Mouse (Mus musculus) heart, postnatal 36 days (tissue): ENCODE data around the gene G0s2. TPM values are rescaled to one million over a fixed set of nuclear protein-coding genes. Genes with fewer than 3 reads are reported as not detected.

Source experiments
- DNase-seq, 2 experiments: peaks; one replicate each; pipeline ENCODE4 v3.0.0; 2021 to 2022
- intact Hi-C: fragments of 180-260 bp; cut with DNase I; formaldehyde crosslinking; loops from one replicate; pipeline ENCODE4 v1.15.1; 2025
- total RNA-seq, 2 experiments: library from RNA; stranded (reverse); gene quantifications; 2 replicates each; pipeline ENCODE4 v1.2.3; 2021

G0s2 gene
- 10 to 100 TPM; 53.6 to 57.8 TPM for total RNA-seq

DNA sequence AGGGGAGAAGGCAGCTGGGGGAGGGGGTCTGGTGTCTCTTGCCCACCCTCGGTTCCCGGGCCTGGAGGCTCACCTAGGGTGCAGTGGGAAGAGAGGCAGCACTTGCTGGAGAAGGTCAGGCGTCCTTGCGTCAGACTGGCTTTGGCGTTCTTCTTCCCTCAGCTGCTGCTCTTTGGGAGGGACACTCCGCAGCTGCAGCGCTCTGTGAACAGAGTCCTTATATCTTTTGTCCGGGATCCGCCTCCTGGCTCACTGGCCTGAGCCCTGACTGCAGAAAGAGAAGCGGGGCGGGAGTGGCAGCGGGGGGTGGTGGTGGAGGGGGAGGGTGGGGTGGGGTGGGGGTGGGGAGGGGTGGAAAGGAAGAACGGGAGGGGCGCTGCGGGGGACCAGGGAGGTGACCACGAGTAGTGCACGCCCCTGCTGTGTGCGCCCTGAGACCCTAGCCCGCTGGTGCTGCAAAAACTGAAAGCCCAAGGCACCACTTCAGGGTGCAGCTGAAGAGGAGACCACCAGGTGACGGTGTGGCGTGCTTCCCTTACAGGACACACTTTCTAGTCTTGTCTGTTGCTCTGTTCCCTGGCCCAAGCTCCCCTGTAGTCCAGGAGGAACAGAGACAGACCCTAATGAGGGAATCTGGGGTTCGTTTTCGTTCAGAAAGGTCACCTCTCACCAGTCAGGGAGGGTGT, at the start of gene G0s2:
TSS of gene G0s2 (minus strand) at position 302 of the 686 bp plus-strand sequence.
- DNase-seq = peak; percentile 83 to 87
- intact Hi-C loops = loop anchor here (1.0 kb wide), 1 partner anchor 43 kb away; no protein-coding TSS in a partner anchor

DNA sequence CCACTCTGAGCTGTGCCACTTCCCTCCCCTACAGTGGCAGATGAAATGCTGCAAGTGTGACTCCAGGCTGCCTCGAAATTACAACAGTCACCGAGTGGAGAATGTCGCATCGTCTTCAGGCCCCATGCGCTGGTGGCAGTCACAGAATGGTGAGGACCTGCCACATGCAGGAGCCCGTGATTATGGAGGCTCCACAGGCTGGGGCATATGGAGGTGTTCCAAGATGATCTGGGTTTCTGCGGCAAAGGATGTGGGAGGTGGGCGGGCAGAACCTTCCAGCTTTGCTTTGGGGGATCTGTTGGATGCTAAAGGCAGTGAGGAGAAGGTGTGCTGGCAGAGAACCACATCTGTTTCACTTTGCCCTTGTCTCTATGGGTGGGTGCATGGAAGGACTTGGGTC, 47.4 kb upstream of the G0s2 start:
- intact Hi-C loops = loop anchor here (5.0 kb wide), 1 partner anchor 188 kb away; the partner anchor contains the start of gene Diexf
- no peak for DNase-seq

DNA sequence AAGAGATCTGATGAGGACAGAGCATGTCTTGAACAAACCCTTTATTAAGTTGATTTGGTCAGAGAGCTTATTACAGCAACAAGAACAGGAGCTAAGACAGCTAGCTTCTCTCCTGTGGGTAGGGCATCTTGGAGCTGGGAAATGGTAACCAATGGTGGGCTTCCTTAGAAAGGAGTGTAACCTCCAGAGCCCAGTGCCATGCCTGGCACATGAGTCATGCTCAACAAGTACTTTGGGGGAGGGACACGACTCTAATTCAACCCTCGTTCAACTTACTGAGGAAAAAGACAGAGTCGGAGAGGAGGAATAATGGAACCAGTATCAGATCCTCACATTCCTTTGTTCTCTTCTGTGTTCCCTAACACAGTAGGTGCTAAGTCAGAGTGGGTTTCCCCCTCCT, 46.7 kb upstream of the G0s2 start:
- no peak for DNase-seq
- intact Hi-C loops = loop anchor here (5.0 kb wide), 1 partner anchor 187 kb away; the partner anchor contains the start of gene Diexf

DNA sequence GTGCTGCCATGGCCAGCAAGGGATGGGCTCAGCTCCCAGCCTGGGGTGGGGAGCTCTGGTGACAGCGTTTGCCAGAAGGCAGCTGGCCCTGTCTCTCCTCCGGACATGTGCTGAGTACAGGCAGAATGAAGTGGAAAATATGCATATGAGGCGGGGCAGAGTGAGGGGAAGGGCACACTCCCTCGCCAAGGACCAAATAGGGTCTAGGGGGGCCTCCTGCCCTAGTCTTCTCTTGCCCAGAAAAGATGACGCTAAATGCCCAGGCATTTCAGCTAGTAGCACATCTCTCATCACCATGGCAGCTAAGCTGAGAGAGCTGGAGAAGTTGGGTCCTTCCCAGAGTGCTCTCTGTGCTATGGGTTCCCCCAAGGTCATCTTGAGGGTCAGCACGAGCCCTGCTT, 44.1 kb upstream of the G0s2 start:
- peak; percentile 73 to 80 for DNase-seq
- intact Hi-C loops = loop anchor here (2.0 kb wide), 1 partner anchor 16 kb away; no protein-coding TSS in a partner anchor

DNA sequence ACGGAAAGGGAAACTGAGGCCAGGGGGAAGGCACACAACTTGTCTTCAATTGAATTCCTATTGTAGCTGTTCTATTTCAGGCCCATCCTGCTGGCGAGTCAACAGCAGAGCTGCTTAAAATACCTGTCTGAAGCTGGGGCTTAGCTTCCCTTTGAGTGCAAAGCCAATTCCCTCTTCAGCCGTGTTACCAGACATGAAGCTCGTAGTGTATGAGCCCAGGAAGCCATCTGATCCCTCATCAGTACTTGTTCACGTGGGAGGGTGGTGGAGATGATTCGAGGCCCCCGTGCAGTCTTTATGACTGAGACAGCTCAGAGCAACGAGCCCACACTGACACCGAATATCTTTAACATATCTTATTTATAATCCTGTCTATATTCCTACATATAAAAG, 43.3 kb upstream of the G0s2 start:
- DNase-seq = no peak
- intact Hi-C loops = loop anchor here (1.0 to 2.0 kb wide), 2 partner anchors 16 to 43 kb away; partner anchors contain the start of gene G0s2

DNA sequence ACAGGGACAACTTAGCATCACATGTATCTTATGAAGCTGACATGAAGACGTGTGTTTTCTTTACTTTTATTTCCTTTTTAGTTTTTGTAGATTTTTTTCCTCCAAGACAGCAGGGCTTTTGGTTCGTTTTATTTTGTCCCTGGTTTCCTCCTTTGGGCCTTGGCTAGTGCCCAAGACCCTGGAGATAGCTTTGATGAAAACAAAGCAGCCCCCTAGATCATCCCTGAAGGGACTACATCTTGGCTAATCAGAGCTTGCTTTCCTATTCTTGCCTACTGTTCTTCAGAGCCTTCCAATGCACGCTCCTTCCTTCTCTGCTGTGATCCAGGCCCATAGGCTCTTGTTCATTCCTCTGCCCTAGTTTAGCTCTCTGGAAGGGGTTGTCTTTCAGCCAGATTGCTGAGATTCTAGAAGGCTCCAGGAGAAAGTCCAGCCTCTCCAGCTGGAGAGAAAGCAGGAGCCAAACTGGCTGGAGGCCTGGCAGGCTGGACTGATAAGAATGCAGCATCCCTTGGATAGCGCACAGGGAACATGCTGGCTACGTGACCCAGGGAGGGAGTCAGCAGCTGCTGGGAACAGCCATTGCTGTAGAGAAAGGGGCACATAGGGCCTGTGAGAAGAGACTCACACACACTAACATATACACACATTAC, 42.8 kb upstream of the G0s2 start:
- intact Hi-C loops = loop anchor here (1.0 to 2.0 kb wide), 2 partner anchors 17 to 43 kb away; partner anchors contain the start of gene G0s2
- peak; percentile 83 to 87 for DNase-seq

DNA sequence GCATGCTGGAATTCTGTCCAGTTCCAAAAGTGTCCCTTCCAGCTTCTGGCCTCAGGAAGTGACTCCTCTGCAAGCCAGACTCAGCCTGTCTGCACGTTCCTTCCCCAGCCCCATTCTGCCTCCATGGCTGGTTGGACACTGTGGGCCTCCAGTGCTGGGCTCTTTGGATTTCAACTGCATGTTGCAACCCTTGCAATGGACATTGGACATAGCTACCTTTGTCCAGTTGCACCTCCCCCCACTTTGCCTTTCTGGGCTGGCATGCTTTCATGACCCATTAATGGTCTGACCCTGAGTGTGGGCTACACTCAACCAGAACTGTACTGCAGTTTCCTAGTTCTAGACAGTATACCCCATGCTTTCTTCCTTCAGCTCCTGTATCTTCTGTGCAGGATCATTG, 38.6 kb upstream of the G0s2 start:
- DNase-seq = no peak
- intact Hi-C loops = no loop called here

DNA sequence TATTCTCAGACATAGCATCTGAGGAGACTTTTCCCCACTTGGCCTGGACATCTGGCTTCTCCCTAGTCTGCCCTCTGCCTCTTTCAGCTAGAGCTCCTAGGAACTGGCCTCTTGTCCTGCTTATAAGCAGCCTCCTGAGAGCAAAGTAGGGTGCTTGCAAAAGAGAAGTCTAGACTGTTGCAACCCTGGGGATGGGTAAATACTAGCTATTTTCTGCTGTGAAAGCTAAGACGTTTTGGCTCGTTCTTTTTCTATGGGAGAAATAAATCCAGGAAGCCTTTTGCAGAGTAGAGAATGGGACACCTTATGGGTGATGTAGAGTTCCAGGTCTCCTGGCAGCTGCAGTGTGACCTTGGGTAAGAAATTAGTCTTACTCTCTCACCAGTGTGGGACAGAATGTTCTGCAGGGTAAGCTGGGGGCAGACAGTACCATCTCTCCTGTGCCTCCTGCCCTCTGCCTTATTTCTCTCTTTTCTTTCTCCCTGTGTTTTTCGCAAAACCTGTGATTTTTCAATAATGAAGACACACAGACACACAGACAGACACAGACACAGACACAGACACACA, 37.6 kb upstream of the G0s2 start:
- DNase-seq = no peak
- intact Hi-C loops = no loop called here

DNA sequence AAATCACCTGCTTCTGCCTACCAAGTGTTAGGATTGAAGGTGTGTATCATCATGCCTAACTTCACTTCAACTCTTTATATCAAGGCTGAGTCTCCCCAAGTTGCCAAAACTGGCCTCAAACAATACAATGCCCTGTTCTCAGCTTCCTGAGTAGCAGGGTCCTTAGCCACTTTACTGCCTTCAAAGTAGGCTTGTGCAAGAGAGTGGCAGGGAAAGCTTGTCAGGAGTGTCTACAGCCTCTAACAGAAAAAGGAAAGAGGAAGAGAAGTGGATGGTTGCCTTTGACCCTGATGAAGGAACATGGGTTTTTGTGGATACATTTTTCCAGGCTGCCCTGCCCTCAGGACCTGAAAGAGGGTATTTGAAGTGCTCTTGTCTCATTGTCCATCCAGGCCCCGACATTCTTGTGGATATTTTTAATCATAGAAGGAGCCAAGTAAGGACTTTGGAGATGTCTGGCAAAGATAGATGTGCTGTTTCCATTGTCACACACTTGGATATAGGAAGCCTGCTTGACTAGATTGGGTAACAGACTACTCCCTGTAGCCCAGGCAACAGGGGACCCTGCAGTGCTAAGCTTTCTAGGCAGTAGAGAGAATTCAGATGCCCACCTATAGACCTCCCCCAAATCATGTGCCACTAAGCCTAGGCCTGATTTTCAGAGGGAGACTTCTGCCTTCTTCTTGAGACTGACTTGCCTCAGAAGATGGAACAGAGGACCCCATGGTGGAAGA, 36.9 kb upstream of the G0s2 start:
- DNase-seq = no peak
- intact Hi-C loops = no loop called here

DNA sequence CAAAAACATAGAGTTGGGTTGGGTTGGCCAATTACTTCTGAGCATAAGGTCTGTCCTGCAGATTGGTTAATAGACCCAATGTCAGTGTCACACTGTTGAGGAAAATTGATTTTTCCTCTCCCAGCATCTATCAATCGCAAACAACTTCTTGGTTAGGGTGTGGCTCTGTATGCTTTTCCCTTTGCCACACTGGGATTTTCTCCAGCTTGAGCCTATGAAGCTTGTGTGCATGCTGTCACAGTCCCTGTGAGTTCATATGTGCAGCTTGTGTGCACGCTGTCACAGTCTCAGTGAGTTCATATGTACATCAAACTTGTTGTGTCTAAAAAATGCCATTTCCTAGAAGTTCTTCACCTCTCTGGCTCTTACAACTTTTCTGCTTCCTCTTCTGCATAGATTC, 33.8 kb upstream of the G0s2 start:
- DNase-seq = no peak
- intact Hi-C loops = no loop called here

DNA sequence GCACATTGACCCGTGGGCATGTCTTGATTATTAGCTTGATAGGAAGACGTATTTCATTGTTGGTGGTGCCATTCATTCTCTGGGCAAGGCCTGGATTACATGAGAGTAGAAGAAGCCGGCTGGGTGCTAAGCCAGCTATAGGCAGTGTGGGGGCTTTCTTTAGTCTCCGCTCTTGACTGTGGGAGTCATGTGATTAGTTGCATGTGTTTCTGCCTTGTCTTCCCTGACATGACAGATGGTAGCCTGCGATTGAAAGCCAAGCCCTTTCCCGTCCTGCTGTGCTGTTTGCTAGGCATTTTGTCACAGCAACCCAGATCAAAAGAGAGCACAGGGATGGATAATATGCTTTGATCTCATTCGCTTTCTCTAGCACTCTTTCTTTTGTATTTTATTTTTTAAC, 32.4 kb upstream of the G0s2 start:
- intact Hi-C loops = no loop called here
- DNase-seq = no peak

DNA sequence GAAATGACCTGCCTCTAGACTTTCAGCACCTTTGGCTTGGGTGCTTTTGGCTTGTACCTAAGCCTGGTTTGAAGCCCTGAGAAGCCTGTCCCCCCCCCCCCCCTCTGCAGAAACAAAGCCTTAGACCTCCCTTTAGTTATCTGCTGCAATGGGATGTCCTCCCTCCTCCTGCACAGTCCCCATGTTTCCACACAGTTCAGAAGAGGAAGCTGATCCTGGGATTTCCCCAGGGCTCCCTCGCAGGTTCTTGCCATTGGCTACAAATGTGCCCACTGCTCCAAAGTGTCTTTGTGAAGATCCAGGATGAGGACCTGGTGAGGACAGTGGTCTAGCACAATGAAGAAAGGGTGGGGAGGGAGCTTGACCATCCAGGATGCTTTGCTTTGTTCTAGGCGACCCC, 30.1 kb upstream of the G0s2 start:
- intact Hi-C loops = no loop called here
- no peak for DNase-seq

DNA sequence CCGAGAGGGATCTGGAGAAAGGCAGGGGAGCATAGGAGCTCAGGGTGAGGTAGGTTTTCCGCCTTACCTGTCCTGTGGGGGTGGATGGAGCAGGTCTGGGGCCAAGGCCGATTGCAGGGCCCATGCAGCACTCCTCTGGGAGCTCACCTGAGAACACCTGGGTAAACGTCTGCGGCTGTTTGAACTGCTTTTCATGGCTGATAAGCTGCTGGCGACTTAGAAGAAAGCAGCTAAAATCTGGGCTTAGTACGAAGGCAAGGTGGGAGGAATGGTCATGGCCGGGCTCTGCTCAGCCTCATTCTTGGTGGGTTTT, 29.0 kb upstream of the G0s2 start:
- no peak for DNase-seq
- intact Hi-C loops = no loop called here

DNA sequence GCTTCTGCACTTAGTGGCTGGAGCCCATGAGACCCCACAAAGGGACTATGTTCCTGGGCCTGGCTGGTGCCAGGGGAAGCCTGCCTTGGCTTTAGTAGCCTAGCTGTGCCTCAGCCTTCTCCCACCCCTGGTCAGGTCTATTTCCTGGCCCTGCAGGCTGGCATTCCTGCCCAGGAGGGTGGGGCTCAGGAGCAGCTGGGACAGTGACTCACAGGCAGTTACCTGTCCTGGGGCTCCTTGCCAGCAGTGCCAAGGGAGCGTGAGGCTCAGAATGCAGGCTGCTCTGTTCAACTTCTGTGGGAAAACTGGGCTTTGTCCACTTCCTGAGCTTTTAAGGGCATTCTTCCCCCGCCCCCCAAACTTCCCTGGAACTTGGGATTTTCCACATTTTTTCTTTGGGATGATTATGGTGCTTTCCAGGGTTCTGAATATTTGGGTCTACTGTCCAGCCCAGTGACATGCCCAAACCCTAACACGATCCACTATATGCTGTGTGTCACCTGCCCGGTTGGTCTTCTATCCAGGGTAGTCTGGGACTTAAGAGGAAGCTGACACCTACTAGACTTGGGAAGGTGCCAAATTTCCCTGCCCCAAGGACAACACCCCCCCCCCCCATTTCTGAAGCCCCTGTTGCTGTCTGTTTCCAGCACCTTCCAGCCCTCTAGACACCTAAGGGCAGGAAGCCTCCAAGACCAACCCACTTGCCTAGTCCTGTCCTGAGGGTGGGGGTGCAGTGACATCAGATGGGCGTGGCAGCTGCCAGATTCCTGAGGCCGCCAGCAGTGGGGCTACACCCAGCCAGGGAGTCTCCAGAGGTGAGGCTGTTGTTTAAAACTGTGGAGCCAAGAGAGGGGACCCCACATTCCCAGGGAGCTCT, 28.4 kb upstream of the G0s2 start:
- no peak for DNase-seq

DNA sequence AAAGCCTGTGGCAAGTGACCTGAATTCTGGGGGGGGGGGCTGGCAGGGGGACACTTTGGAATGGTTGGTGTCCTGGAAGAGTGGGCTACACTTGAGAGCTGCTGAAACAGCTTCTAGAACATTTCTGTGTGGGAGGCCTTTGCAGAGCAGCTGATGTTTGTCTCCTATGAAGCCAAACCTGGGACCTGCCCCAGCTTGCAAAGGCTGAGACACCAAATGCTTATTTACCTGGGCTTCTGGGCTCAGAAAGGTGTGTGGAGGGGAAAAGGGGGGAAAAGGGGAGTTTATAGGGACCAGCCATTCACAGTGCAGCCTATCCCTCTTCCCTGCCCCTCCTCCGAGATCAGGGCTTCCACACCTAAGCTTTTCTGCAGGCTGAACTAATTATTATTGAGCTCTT, 27.0 kb upstream of the G0s2 start:
- no peak for DNase-seq
- intact Hi-C loops = no loop called here

More for the DNA sequence above, 28.4 kb upstream of the G0s2 start:
- intact Hi-C loops = no loop called here

DNA sequence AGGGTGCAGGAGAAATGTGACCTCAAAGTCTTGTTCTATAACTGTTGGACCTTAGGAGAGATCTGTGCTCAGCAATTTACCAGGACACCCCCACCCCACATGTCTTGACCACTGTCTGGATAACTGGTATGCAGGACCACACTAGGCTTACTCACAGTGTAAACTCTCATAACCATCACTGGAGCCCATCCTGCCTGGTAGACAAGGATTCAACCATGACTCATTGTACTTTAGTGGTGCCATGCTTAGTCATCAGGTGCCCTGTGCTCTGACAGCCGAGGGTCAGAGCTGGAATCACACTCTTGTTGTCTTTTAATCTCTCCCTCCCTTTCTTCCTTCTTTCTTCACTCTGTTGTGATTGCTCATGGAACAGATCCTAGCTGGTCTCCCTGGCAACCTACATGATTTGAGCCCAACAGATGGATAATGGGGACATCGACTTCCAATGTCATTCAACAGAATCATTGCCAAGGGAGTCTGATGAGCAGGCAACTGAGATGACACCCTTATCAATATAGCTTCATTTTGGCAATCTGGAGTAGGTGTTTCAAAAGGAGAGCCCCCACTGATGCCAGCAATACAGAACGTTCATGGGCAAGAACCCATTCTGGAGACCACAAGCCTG, 25.2 kb upstream of the G0s2 start:
- DNase-seq = no peak

DNA sequence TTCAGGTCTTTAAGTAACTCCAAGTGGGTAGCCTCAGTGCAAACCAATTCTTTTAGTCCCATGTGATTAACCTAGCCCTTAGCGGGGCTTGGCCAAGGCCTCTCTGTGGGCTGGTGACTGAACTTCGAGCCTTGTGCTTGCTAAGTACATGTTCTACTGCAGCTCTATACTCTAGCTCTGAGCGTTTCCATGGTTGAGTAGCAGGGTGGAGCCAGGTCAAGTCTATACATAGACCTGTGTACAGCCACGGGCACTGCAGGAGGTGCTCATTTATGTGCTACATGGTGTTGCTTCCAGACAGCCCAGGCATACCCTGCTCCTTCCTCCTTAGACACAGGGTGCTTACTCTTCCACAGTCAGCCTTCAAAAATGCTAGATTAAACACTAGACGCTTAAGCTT, 22.9 kb upstream of the G0s2 start:
- intact Hi-C loops = no loop called here
- DNase-seq = no peak

More for the DNA sequence above, 25.2 kb upstream of the G0s2 start:
- intact Hi-C loops = no loop called here

DNA sequence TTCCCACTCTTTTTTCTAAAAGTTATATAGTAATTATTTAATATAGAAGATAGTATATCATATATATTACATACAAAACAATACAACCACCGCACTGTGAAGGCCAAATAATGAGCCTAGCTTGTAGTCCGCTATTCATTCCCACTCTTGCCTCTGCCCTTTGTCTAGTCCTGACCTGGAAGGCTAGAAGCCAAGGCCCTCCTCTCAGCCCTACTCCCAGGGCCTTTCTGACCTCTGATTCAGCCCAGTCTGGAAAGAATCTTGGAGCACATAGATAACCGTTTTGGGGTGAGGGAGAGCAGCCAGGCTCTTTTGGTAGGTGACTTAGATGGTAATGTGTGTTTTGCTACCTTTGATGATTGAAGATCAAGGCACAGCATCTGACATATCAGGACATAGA, 20.9 kb upstream of the G0s2 start:
- no peak for DNase-seq
- intact Hi-C loops = no loop called here

DNA sequence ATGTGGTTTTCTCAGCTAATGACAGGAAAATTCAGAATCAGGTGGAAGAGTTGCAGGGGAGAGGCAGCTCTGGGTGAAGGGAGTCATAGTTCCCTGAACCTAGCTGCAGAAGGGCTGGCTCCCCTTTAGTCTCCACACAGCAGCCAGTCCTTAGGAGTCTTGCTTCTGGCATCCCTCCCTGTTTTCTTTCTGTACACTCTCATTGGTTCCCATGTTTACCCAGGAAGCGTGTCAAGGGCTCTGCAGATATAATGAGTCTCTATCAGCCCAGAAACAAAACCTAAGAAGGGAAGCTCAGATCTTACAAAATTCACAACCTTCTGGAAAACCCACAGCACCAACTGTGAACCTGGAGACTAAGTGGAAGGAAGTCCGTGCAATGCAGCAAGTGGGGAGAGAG, 20.0 kb upstream of the G0s2 start:
- DNase-seq = no peak
- intact Hi-C loops = no loop called here

DNA sequence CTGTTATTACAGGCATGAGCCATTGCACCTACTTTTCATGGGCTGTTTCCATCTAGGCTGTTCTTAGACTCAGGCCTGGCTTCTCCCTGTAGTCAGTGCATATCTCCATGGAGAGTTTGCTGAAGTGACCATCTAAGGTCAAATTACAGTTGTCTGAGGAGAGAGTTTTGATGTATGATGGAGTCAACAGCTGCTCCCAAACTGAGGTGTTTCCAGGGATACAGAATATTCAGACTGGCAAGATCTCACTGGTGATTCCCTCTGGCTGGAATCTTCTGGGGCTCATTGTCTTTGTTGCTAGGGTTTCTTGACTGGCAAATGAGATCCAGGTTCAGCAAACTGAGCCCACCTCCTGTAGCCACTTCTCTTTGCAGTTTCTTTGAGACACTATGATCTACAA, 17.7 kb upstream of the G0s2 start:
- intact Hi-C loops = no loop called here
- DNase-seq = no peak
